Mouse (Mus musculus) layer of hippocampus, adult 2 months (tissue): ENCODE results near the gene Medag. TPM values are rescaled to one million over a fixed set of nuclear protein-coding genes. Genes with fewer than 3 reads are reported as not detected.

Experiments
- DNase-seq, 2 experiments: peaks; one replicate each; pipeline ENCODE4 v3.0.0; 2022; ENCODE audit warnings: low spot score in 2 of 2
- H3K27ac ChIP-seq: fragments of 200-600 bp; 2 replicates; pipeline ENCODE4 v1.8.1; 2022
- H3K4me3 ChIP-seq: fragments of 200-600 bp; 2 replicates; pipeline ENCODE4 v1.8.1; 2022; ENCODE audit warnings: mild to moderate bottlenecking
- CTCF ChIP-seq: fragments of 200-600 bp; conservative IDR thresholded peaks from 2 replicates; pipeline ENCODE4 v1.8.1; 2022; ENCODE audit warnings: antibody characterized with exemption, mild to moderate bottlenecking, moderate library complexity
- total RNA-seq, 2 experiments: library from RNA; stranded (reverse); gene quantifications; 2 replicates each; pipeline ENCODE4 v1.2.3; 2021

Gene Medag
- total RNA-seq, 2 experiments from 2014 or later: 3.9 to 4.0 TPM

GRCm38 (mm10) chr5:149391574-149392375 lies 19.8 kb upstream of the Medag start:
- Histone ChIP-seq H3K4me3 (no peak overlapping the region), H3K27ac (no peak overlapping the region)
- TF ChIP-seq CTCF: no peak
- DNase-seq: no peak

- no peak overlapping the region for H3K27ac ChIP-seq
- TF ChIP-seq CTCF: peak; percentile 39
- no peak for DNase-seq
- no peak overlapping the region for H3K4me3 ChIP-seq
Observed at GRCm38 (mm10) chr5:149392420-149392988, 19.0 kb upstream of the Medag start.

- no peak for DNase-seq
- no peak overlapping the region for H3K27ac ChIP-seq
- no peak for TF ChIP-seq CTCF
- no peak overlapping the region for H3K4me3 ChIP-seq
Observed at GRCm38 (mm10) chr5:149401446-149401975, 10.0 kb upstream of the Medag start.

- no peak overlapping the region for H3K4me3 ChIP-seq
- H3K27ac ChIP-seq: no peak overlapping the region
- TF ChIP-seq CTCF: no peak
- DNase-seq: no peak
Observed at GRCm38 (mm10) chr5:149402029-149402428, 9.5 kb upstream of the Medag start.

GRCm38 (mm10) chr5:149403386-149403785 lies 8.2 kb upstream of the Medag start:
- H3K4me3 ChIP-seq: no peak overlapping the region
- TF ChIP-seq CTCF: no peak
- no peak for DNase-seq
- no peak overlapping the region for H3K27ac ChIP-seq

GRCm38 (mm10) chr5:149404710-149405109 lies 6.8 kb upstream of the Medag start:
- Histone ChIP-seq H3K27ac (no peak overlapping the region), H3K4me3 (no peak overlapping the region)
- TF ChIP-seq CTCF: peak; percentile 41; the same call in 1 of the 2 replicates
- DNase-seq: no peak

- DNase-seq: peak; percentile 41 to 73
- H3K4me3 ChIP-seq: no peak overlapping the region
- no peak for TF ChIP-seq CTCF
- H3K27ac ChIP-seq: peak overlapping the region; percentile 56; the same call in 1 of the 2 replicates
Observed at GRCm38 (mm10) chr5:149406791-149407276, 4.7 kb upstream of the Medag start.

- no peak for TF ChIP-seq CTCF
- no peak for DNase-seq
- Histone ChIP-seq H3K27ac (no peak overlapping the region), H3K4me3 (no peak overlapping the region)
Observed at GRCm38 (mm10) chr5:149409502-149409901, 2.0 kb upstream of the Medag start.

GRCm38 (mm10) chr5:149412194-149412575 lies 636 bp downstream of the Medag start:
- no peak for DNase-seq
- no peak for TF ChIP-seq CTCF
- Histone ChIP-seq H3K4me3 (peak overlapping the region; percentile 41), H3K27ac (peak overlapping the region; percentile 70)

- Histone ChIP-seq H3K4me3 (no peak overlapping the region), H3K27ac (no peak overlapping the region)
- no peak for DNase-seq
- TF ChIP-seq CTCF: no peak
Observed at GRCm38 (mm10) chr5:149412671-149413070, 1.1 kb downstream of the Medag start.

GRCm38 (mm10) chr5:149414369-149415167 lies 3.0 kb downstream of the Medag start:
- TF ChIP-seq CTCF: no peak
- no peak for DNase-seq
- Histone ChIP-seq H3K27ac (no peak overlapping the region), H3K4me3 (no peak overlapping the region)

- Histone ChIP-seq H3K4me3 (no peak overlapping the region), H3K27ac (no peak overlapping the region)
- no peak for DNase-seq
- peak; percentile 70 for TF ChIP-seq CTCF
Observed at GRCm38 (mm10) chr5:149417381-149417780, 5.8 kb downstream of the Medag start.

GRCm38 (mm10) chr5:149426525-149426924 lies 15.0 kb downstream of the Medag start:
- no peak for DNase-seq

More at GRCm38 (mm10) chr5:149426525-149426924, 15.0 kb downstream of the Medag start:
- no peak for TF ChIP-seq CTCF
- Histone ChIP-seq H3K4me3 (no peak overlapping the region), H3K27ac (no peak overlapping the region)
